Mouse (Mus musculus) small intestine, adult 2 months (tissue): Measurements from ENCODE around the gene Erlin1. TPM values are rescaled to one million over a fixed set of nuclear protein-coding genes. Genes with fewer than 3 reads are reported as not detected.
A peak's percentile ranks its signal among the peaks of the same experiment; 100 is the strongest.

Experiments
- H3K27ac ChIP-seq: fragments of 200-500 bp; 2 replicates; pipeline ENCODE4 v1.5.1; 2012; ENCODE audit warnings: low read depth, low read length, control low read depth, inconsistent platforms; ENCODE audit not compliant: insufficient read depth
- H3K27me3 ChIP-seq: fragments of 200-500 bp; 2 replicates; pipeline ENCODE4 v1.6.1; 2012; ENCODE audit warnings: mild to moderate bottlenecking, moderate library complexity, low read length, inconsistent platforms; ENCODE audit not compliant: control insufficient read depth, insufficient read depth
- H3K36me3 ChIP-seq: fragments of 200-500 bp; 2 replicates; pipeline ENCODE4 v1.6.1; 2012; ENCODE audit warnings: mild to moderate bottlenecking, low read length, control low read depth, inconsistent platforms; ENCODE audit not compliant: control insufficient read depth, insufficient read depth
- H3K4me1 ChIP-seq: fragments of 200-500 bp; 2 replicates; pipeline ENCODE4 v1.6.1; 2012; ENCODE audit warnings: low read length, inconsistent platforms, mixed read lengths; ENCODE audit not compliant: control insufficient read depth, insufficient read depth, insufficient read length
- H3K4me3 ChIP-seq: fragments of 200-500 bp; 2 replicates; pipeline ENCODE4 v1.5.1; 2012; ENCODE audit warnings: low read depth, mild to moderate bottlenecking, control low read depth, inconsistent platforms, low read length, moderate library complexity
- CTCF ChIP-seq: fragments of 200-500 bp; IDR thresholded peaks from 2 replicates; pipeline ENCODE4 v1.5.1; 2012; ENCODE audit warnings: low read depth, mild to moderate bottlenecking, control low read depth, inconsistent platforms, low read length, moderate library complexity, mixed read lengths; ENCODE audit not compliant: insufficient replicate concordance, insufficient read length; ENCODE audit errors: extremely low read depth
- POLR2A ChIP-seq: fragments of 200-500 bp; IDR thresholded peaks from 2 replicates; pipeline ENCODE4 v1.6.1; 2012; ENCODE audit warnings: low read depth, mild to moderate bottlenecking, control low read depth, inconsistent platforms, low read length, moderate library complexity
- WGBS: fragments of 180-500 bp; shearing (Covaris S2); methylation state at CpG from one replicate; pipeline ENCODE4 v1.1.7; 2018; 5-methylcytosine and 5-hydroxymethylcytosine counted together
- polyA plus RNA-seq: library from polyadenylated mRNA; depleted of rRNA; stranded (reverse); fragments of >200 nt; gene quantifications from 2 replicates; pipeline ENCODE4 v1.2.3, GENCODE M21; 2012

Erlin1 gene
- polyA plus RNA-seq, 1 experiment: 10.9 TPM

DNA sequence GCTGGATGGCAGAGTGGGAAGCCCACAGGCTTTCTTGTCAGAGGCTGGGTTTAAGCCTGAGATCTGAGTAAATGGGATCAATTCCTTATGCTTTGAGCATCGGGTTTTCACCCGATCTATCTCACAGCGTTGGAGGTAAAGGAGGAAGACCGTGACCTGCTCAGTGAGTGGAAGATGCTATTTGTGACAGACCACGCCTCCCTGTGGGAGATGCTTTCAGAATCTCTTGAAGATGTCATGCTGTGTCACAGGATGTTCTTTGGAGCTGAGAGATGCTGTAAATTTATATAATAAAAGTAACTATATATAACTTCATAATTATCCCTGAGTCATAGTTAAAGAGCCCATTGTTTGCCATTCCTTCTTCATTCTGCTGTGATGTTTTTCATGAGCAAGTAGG lies 68.9 kb downstream of the Erlin1 start:
- H3K27me3 ChIP-seq: no peaks in the 10 kb centered on the region

DNA sequence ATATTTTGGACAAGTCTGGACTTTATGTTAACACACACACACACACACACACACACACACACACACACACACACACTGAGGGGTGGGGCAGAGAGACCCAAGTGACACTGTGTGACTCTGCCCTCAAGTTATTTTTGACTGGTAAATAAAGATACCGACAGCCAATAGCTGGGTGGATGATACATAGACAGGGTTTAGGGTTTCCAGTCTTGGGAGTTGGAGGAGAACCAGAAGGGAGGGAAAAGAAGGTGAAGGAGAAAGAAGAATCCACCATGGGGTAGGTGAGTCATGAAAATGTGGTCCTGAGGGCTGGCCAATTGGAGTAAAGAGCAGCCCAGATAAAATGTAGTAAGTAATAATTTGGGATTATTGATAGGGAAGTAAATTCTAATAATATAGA lies 69.5 kb downstream of the Erlin1 start:
- Histone ChIP-seq H3K27ac (no peak overlapping the region), H3K4me3 (no peak overlapping the region), H3K27me3 (no peaks in the 10 kb centered on the region), H3K4me1 (peaks cover 2% of the 10 kb centered on the region; the same call in 1 of the 2 replicates), H3K36me3 (no peaks in the 10 kb centered on the region)
- WGBS: 59% methylated on average over 1 of the region's 1 CpGs
- no peak for TF ChIP-seq CTCF

More for the DNA sequence above, 68.9 kb downstream of the Erlin1 start:
- Histone ChIP-seq H3K4me3 (no peak overlapping the region), H3K27ac (no peak overlapping the region), H3K4me1 (peaks cover 2% of the 10 kb centered on the region; the same call in 1 of the 2 replicates), H3K36me3 (no peaks in the 10 kb centered on the region)
- WGBS: 86% methylated on average over 5 of the region's 5 CpGs
- no peak for TF ChIP-seq POLR2A
- no peak for TF ChIP-seq CTCF

DNA sequence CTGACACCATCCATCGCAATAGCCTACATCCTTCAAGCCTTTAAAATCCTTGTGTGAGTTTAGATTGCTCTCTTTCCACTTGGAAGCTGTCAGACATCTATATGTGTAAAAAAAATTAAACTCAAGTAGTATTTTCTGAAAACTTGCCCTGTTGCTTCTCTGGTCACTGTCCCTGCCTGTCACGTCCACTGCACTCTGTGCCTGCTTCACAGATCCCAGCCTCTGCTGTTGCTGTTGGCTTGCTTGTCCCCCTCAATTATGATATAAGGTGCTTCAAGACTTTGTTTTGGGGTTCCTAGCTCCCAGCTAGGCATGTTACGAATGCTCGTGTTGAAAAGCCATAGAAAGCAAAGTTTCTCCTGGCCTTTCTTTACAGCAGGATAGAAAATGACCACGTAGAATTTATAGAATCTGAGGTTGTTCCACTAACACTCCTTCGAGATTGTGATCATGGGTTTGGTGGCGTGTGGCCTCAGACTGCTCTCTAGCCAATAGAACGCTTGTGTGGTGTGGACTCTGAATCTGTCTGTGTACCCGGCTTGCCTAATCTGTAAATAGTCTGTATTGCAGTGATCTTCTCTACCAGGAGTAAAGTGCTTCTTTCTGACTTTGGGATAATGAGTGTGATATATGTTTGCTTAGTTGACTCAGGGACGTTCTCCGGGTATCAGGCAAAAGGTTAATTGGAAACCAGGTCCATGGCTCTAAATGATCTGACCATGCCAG lies 70.6 kb downstream of the Erlin1 start:
- Histone ChIP-seq H3K4me3 (no peak overlapping the region), H3K36me3 (no peaks in the 10 kb centered on the region), H3K4me1 (no peaks in the 10 kb centered on the region; the same call in 1 of the 2 replicates), H3K27me3 (no peaks in the 10 kb centered on the region), H3K27ac (no peak overlapping the region)
- 48% methylated on average over 11 of the region's 11 CpGs for WGBS
- TF ChIP-seq POLR2A: no peak

GRCm38 (mm10) chr19:43998101-43998500 lies 71.5 kb downstream of the Erlin1 start:
- H3K27me3 ChIP-seq: no peaks in the 10 kb centered on the region
- TF ChIP-seq POLR2A (no peak), CTCF (no peak)
- H3K4me1 ChIP-seq: no peaks in the 10 kb centered on the region; the same call in 1 of the 2 replicates
- 78% methylated on average over 10 of the region's 10 CpGs for WGBS
- H3K36me3 ChIP-seq: no peaks in the 10 kb centered on the region
- H3K27ac ChIP-seq: no peak overlapping the region
- no peak overlapping the region for H3K4me3 ChIP-seq

DNA sequence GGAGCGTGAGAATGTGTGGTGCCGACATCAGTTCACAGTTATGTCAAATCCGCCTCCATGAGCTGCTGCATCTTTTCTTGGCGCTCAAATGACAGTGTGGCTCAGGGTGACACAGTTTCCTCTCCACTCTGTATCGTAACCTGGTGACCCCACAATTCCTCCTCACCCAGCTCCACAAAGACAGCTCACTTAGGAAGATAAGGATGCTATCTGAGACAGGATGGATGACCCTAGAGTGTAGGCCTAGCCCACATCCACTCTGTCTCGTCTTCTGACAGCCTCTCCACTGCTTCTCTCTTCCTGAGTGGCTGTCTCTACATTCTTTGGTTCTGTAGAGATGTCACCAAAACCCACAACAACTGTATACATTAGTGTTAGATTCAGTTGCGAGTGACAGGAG lies 74.2 kb downstream of the Erlin1 start:
- Histone ChIP-seq H3K27me3 (no peaks in the 10 kb centered on the region), H3K4me3 (no peak overlapping the region), H3K4me1 (no peaks in the 10 kb centered on the region; the same call in 1 of the 2 replicates), H3K27ac (no peak overlapping the region), H3K36me3 (no peaks in the 10 kb centered on the region)
- TF ChIP-seq CTCF (no peak), POLR2A (no peak)
- 84% methylated on average over 7 of the region's 7 CpGs for WGBS

GRCm38 (mm10) chr19:43992464-43992863 lies 77.1 kb downstream of the Erlin1 start:
- TF ChIP-seq POLR2A (no peak), CTCF (no peak)
- H3K27me3 ChIP-seq: no peaks in the 10 kb centered on the region
- H3K4me1 ChIP-seq: no peaks in the 10 kb centered on the region
- 69% methylated on average over 4 of the region's 4 CpGs for WGBS
- 0 out of 2 replicates have a peak overlapping the region, but pooled peaks have one; percentile 2 for H3K27ac ChIP-seq
- H3K36me3 ChIP-seq: no peaks in the 10 kb centered on the region
- no peak overlapping the region for H3K4me3 ChIP-seq

DNA sequence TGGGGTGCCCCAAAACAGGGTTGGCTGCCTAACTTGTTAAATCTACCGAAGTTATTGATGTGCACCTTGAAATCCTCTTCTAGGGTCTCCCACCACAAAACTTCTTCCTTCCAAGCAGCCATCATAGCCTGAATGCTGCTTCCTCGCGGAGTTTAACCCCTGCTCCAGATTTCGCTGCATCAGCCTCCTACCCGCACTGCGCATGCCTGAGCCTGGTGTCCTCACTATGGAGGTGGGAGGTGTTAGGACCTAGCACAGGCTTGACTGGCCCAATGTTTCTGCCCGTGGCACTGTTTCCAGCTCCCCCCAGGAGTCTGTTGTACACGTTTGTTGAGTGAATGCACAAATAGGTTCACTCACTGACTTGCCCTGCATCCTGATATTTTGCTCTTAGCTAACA lies 79.2 kb downstream of the Erlin1 start:
- 0 out of 2 replicates have a peak, but pooled peaks cover 2% of the 10 kb centered on the region for H3K4me1 ChIP-seq
- TF ChIP-seq CTCF: no peak
- TF ChIP-seq POLR2A: no peak
- WGBS: 82% methylated on average over 8 of the region's 8 CpGs
- no peaks in the 10 kb centered on the region for H3K27me3 ChIP-seq
- no peaks in the 10 kb centered on the region for H3K36me3 ChIP-seq
- no peak overlapping the region for H3K27ac ChIP-seq
- no peak overlapping the region for H3K4me3 ChIP-seq
